Comparison of ENCODE assay signal across 8 mouse cellular contexts in the genomic region with DNA sequence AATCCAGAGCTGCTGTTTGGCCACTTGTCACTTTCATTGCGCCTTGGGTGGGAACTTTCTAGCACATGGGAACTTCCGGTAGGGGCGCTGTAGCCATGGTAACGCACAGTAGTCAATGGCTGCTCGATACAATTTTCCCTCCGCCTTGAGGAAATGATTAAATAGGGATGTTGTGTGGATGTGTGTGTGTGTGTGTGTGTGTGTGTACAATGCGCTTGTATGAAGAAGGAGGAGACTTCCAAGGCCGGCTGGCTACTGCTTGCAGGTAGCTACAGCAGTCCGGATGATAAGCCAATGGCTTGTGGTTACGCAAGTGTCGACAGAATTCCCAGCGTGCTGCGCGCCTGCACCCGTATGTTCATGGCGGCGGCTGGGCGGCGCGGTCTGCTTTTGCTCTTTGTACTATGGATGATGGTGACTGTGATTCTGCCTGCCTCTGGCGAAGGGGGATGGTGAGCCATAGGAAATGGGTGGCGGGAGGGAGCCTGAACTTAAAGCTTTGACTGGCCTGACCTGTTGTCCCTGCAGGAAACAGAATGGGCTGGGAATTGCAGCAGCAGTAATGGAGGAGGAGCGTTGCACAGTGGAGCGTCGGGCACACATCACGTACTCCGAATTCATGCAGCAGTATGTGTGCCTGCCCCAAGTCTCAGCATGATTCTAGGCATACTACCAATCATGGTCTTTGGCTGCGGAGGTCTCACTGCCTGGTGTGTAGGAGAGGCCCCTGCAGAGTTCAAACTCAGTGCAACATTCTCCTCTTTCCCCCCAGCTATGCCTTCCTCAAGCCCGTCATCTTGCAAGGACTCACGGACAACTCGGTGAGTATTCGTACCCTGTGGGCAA. TPM values are rescaled to one million over a fixed set of nuclear protein-coding genes. Genes with fewer than 3 reads are reported as not detected.
DNase-seq lines count a peak whose midpoint lies in the region; ATAC-seq and TF ChIP-seq lines count a peak whose summit lies in the region.

Gene Jmjd8, plus strand, starts transcription at position 156 of the 846 bp plus-strand sequence.

- intact Hi-C loops in heart, postnatal 36 days (cut with DNase I): no loop called here

- peaks cover 0 to 13% of the 10 kb centered on the region in 2 experiments; a peak in 2 of 4 replicates for H3K36me3 ChIP-seq in MEL (ENCODE audit: control insufficient read depth in 1 of 2, insufficient read depth in 2 of 2, low read length in 2 of 2)
- H3K36me3 ChIP-seq in forebrain, postnatal 0 days (ENCODE audit: insufficient read depth): peaks cover 37% of the 10 kb centered on the region
- peaks cover 40% of the 10 kb centered on the region for H3K36me3 ChIP-seq in lung, embryonic 15.5 days

- H3K9me3 ChIP-seq in MEL (replicated peaks; ENCODE audit: insufficient read depth, low read length): no peaks in the 10 kb centered on the region
- H3K9me3 ChIP-seq in forebrain, postnatal 0 days (ENCODE audit: low read length): no peaks in the 10 kb centered on the region
- H3K9me3 ChIP-seq in lung, embryonic 15.5 days: no peaks in the 10 kb centered on the region

- under 1% methylated on average over 32 of the region's 32 CpGs for WGBS in forebrain, postnatal 0 days
- WGBS in lung, embryonic 15.5 days: 2% methylated on average over 32 of the region's 32 CpGs

- peak within 1 kb of the TSS; percentile 58 for H3K4me2 ChIP-seq in forebrain, postnatal 0 days (ENCODE audit: low read depth)
- H3K4me2 ChIP-seq in lung, embryonic 15.5 days: peak within 1 kb of the TSS; percentile 73

- 0 out of 4 replicates have a peak, but pooled peaks of 1 of the 2 experiments have one; percentile 12 for TF ChIP-seq EP300 in MEL (IDR thresholded peaks at IDR 0.05; ENCODE audit: low read depth in 1 of 2, low read length in 2 of 2)

- peak in 2 of 3 experiments; percentile 24 to 30; a peak in 2 of 6 replicates for TF ChIP-seq CTCF in MEL (IDR thresholded peaks at IDR 0.05 in 2 of 3, conservative IDR thresholded peaks at IDR 0.05 in 1 of 3; ENCODE audit: control insufficient read depth in 1 of 3, insufficient read depth in 1 of 3, low read depth in 2 of 3, low read length in 3 of 3, poor library complexity in 1 of 3, severe bottlenecking in 1 of 3)
- peak; percentile 73 for TF ChIP-seq CTCF in forebrain, postnatal 0 days (IDR thresholded peaks at IDR 0.05; ENCODE audit: low read depth)

- DNase-seq in MEL (ENCODE audit: low read depth, low spot score): peak; percentile 91
- DNase-seq in cerebellum, adult 18-20 months: peak; percentile 86 to 87
- DNase-seq in forebrain, postnatal 0 days: peak; percentile 93
- DNase-seq in heart, postnatal 36 days: peak; percentile 75 to 78
- peak; percentile 73 to 92 for DNase-seq in layer of hippocampus, adult 18-20 months (ENCODE audit: low spot score in 2 of 2)
- DNase-seq in ovary, postnatal 14 days (ENCODE audit: low spot score): peak; percentile 69
- DNase-seq in thymus, postnatal 10 days (ENCODE audit: low spot score in 2 of 2): peak; percentile 66 to 68

- peaks cover 66% of the 10 kb centered on the region for H3K79me2 ChIP-seq in MEL (ENCODE audit: control insufficient read depth, insufficient read depth, low read length, poor library complexity)

- no peak for TF ChIP-seq RAD21 in MEL (IDR thresholded peaks at IDR 0.05; ENCODE audit: low read depth, low read length)

- peak within 1 kb of the TSS; percentile 83 for H3K9ac ChIP-seq in MEL (ENCODE audit: control insufficient read depth, low read depth, low read length, poor library complexity, severe bottlenecking)
- peak within 1 kb of the TSS; percentile 80 for H3K9ac ChIP-seq in forebrain, postnatal 0 days
- peak within 1 kb of the TSS; percentile 61 for H3K9ac ChIP-seq in lung, embryonic 15.5 days

- peaks cover 2 to 41% of the 10 kb centered on the region in 2 experiments; a peak in 3 of 4 replicates for H3K4me1 ChIP-seq in MEL (ENCODE audit: control insufficient read depth in 1 of 2, insufficient read depth in 2 of 2, low read length in 2 of 2)
- H3K4me1 ChIP-seq in forebrain, postnatal 0 days (ENCODE audit: insufficient read depth): peaks cover 32% of the 10 kb centered on the region
- peaks cover 57% of the 10 kb centered on the region for H3K4me1 ChIP-seq in lung, embryonic 15.5 days

- peak; percentile 78 for ATAC-seq in forebrain, postnatal 0 days
- peak; percentile 16; the same call in 1 of the 2 replicates for ATAC-seq in lung, embryonic 15.5 days (ENCODE audit: borderline replicate concordance, extremely low read depth, low FRiP score, low TSS enrichment)

- no peaks in the 10 kb centered on the region for H3K27me3 ChIP-seq in MEL (ENCODE audit: control insufficient read depth in 1 of 2, insufficient read depth in 2 of 2, low read length in 2 of 2)
- H3K27me3 ChIP-seq in forebrain, postnatal 0 days (ENCODE audit: insufficient read depth, low read length): no peaks in the 10 kb centered on the region
- no peaks in the 10 kb centered on the region for H3K27me3 ChIP-seq in lung, embryonic 15.5 days

- H3K4me3 ChIP-seq in MEL (ENCODE audit: control insufficient read depth in 1 of 2, insufficient read depth in 1 of 2, low read depth in 2 of 2, low read length in 2 of 2): peak within 1 kb of the TSS; percentile 81 to 89
- H3K4me3 ChIP-seq in forebrain, postnatal 0 days (ENCODE audit: low read depth, low read length): peak within 1 kb of the TSS; percentile 52
- H3K4me3 ChIP-seq in lung, embryonic 15.5 days: peak within 1 kb of the TSS; percentile 54

- peak; percentile 83 to 84; a peak in 2 of 4 replicates for TF ChIP-seq POLR2A in MEL (IDR thresholded peaks at IDR 0.05; ENCODE audit: control insufficient read depth in 1 of 2, insufficient read depth in 1 of 2, low read depth in 1 of 2, low read length in 2 of 2, poor library complexity in 1 of 2)

- H3K27ac ChIP-seq in MEL (ENCODE audit: control insufficient read depth, low read depth, low read length): peak within 1 kb of the TSS; percentile 72
- peak within 1 kb of the TSS; percentile 95 for H3K27ac ChIP-seq in forebrain, postnatal 0 days (ENCODE audit: low read depth, low read length)
- peak within 1 kb of the TSS; percentile 87 for H3K27ac ChIP-seq in lung, embryonic 15.5 days

TF ChIP-seq in MEL, 35 proteins besides CTCF, POLR2A, EP300 and RAD21:
- TF ChIP-seq USF1 (IDR thresholded peaks at IDR 0.05; ENCODE audit: low read depth, low read length) (0 out of 2 replicates have a peak, but pooled peaks have one; percentile 36), POLR2AphosphoS5 (IDR thresholded peaks at IDR 0.05; ENCODE audit: borderline replicate concordance, low read depth, low read length) (peak; percentile 82), MAZ (IDR thresholded peaks at IDR 0.05; ENCODE audit: low read depth, low read length) (0 out of 2 replicates have a peak, but pooled peaks have one; percentile 38), GATA1 (IDR thresholded peaks at IDR 0.05; ENCODE audit: low read depth, low read length) (no peak; the same call in 1 of the 2 replicates), ZMIZ1 (IDR thresholded peaks at IDR 0.05; ENCODE audit: low read depth, low read length) (peak; percentile 90), POLR2AphosphoS2 (IDR thresholded peaks at IDR 0.05; ENCODE audit: low read length) (peak; percentile 59), MYC (IDR thresholded peaks at IDR 0.05; ENCODE audit: low read depth, low read length) (peak; percentile 75), HCFC1 (IDR thresholded peaks at IDR 0.05; ENCODE audit: low read depth, low read length) (peak; percentile 84), E2F4 (IDR thresholded peaks at IDR 0.05; ENCODE audit: borderline replicate concordance, low read depth, low read length) (peak; percentile 63; the same call in 1 of the 2 replicates), ZNF384 (IDR thresholded peaks at IDR 0.05; ENCODE audit: low read depth, low read length) (no peak), TCF12 (IDR thresholded peaks at IDR 0.05; ENCODE audit: low read depth, low read length) (peak; percentile 68), SMC3 (IDR thresholded peaks at IDR 0.05; ENCODE audit: low read depth, low read length) (no peak; the same call in 1 of the 2 replicates), UBTF (IDR thresholded peaks at IDR 0.05; ENCODE audit: borderline replicate concordance, insufficient read depth, low read depth, low read length) (no peak), MAX (IDR thresholded peaks at IDR 0.05; ENCODE audit: low read length) (peak; percentile 79), ELF1 (IDR thresholded peaks at IDR 0.05; ENCODE audit: low read depth, low read length) (peak; percentile 71), SIN3A (IDR thresholded peaks at IDR 0.05; ENCODE audit: low read length) (peak; percentile 85), ETS1 (IDR thresholded peaks at IDR 0.05; ENCODE audit: low read depth, low read length) (0 out of 2 replicates have a peak, but pooled peaks have one; percentile 42), TBP (IDR thresholded peaks at IDR 0.05; ENCODE audit: low read depth, low read length) (peak; percentile 64), ZKSCAN1 (IDR thresholded peaks at IDR 0.05; ENCODE audit: low read depth, low read length) (peak; percentile 64; the same call in 1 of the 2 replicates), MYB (IDR thresholded peaks at IDR 0.05; ENCODE audit: low read depth, low read length) (no peak), MXI1 (IDR thresholded peaks at IDR 0.05; ENCODE audit: low read depth, low read length) (peak; percentile 86), KAT2A (conservative IDR thresholded peaks at IDR 0.05; ENCODE audit: low read depth, low read length) (peak; percentile 45; the same call in 1 of the 2 replicates), NRF1 (IDR thresholded peaks at IDR 0.05; ENCODE audit: insufficient read depth, low read depth, low read length, poor library complexity, severe bottlenecking) (peak; percentile 46; the same call in 1 of the 2 replicates), NELFE (IDR thresholded peaks at IDR 0.05; ENCODE audit: low read depth, low read length) (peak; percentile 90), GABPA (IDR thresholded peaks at IDR 0.05; ENCODE audit: low read depth, low read length) (no peak), RCOR1 (IDR thresholded peaks at IDR 0.05; ENCODE audit: low read depth, low read length) (no peak; the same call in 1 of the 2 replicates)
TF ChIP-seq in MEL: peak in this region for 19.

RNA-seq across cellular contexts. Expression of gene Jmjd8, which starts in this region (rescaled TPM):
- 12.9 and 13.1 TPM in 2 replicates for total RNA-seq in MEL (2012; rRNA removed)
- polyA plus RNA-seq in MEL (2012; ENCODE audit: insufficient read depth in 1 of 2, insufficient read length in 2 of 2, low read depth in 1 of 2, low replicate concordance in 2 of 2, missing spikeins in 1 of 2): 10 to 100 TPM in 1 of 2 experiments, not detected in 1; 23.9 TPM
- total RNA-seq in forebrain, postnatal 0 days (2014; rRNA removed): 44.3 and 52.2 TPM in 2 replicates
- polyA plus RNA-seq in forebrain, postnatal 0 days (2015; fragmentation: Nextera tagmentation; extraction: Ambion mirVana): 46.7 and 49.5 TPM in 2 replicates
- total RNA-seq in heart, postnatal 36 days (2021): 10 to 100 TPM; 30.8 to 35.3 TPM
- total RNA-seq in layer of hippocampus, adult 18-20 months (2021): 10 to 100 TPM; 52.7 to 55.5 TPM
- 50.7 and 51.5 TPM in 2 replicates for polyA plus RNA-seq in lung, embryonic 15.5 days (2015; fragmentation: Nextera tagmentation; extraction: Ambion mirVana)

Comparison
In these comparisons a context has a peak if more than half of its experiments do, and no peak if none do; other contexts are left out.
1. Peak in every context shown above with its lines: DNase-seq, ATAC-seq, H3K4me3 ChIP-seq and H3K27ac ChIP-seq.